In the genomic region with DNA sequence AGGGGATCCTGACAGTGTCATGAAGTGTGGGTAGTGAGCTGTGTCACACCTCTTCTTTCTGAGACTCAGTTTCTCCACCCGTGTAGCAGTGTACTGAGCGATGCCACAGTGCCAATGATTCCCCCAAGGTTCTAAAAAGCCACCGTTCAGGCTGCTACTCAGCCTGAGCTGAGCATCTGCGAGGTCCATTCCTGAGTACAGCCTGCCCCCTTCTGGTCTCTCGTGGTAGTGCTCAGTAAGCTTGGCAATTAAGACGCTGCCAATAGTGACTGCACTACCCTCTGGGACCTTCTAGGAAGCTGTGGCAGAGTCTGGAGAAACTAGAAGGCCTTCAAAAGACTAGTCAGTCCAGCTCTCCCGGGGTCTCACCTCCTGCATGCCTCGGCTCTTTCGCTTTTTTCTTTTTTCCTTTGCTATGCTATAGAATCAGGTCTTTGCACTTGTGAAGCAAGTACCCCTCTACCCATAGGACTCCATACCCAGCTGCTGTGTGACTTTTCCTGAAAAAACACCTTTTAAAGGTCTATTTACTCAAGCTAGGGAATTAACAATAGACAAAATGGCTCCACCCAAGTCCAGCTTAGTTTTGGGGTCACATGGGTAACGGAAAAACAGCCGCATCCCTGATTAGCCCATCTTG, we compare ENCODE assay signal across 8 mouse cellular contexts. TPM values are rescaled to one million over a fixed set of nuclear protein-coding genes. Genes with fewer than 3 reads are reported as not detected.
DNase-seq lines count a peak whose midpoint lies in the region; ATAC-seq and TF ChIP-seq lines count a peak whose summit lies in the region.

No protein-coding gene starts in this region.

- H3K27ac ChIP-seq in embryonic facial prominence, embryonic 11.5 days (replicated peaks; ENCODE audit: low read depth, low read length), result no peak overlapping the region
- no peak overlapping the region for H3K27ac ChIP-seq in heart, adult 2 months
- H3K27ac ChIP-seq in kidney, embryonic 14.5 days (ENCODE audit: low read depth, low read length), result no peak overlapping the region
- H3K27ac ChIP-seq in limb, embryonic 14.5 days (replicated peaks; ENCODE audit: low read depth, low read length), result no peak overlapping the region

- H3K79me2 ChIP-seq in heart, adult 2 months (replicated peaks; ENCODE audit: control insufficient read depth, insufficient read depth, low read length), result no peaks in the 10 kb centered on the region

- H3K36me3 ChIP-seq in embryonic facial prominence, embryonic 11.5 days (replicated peaks; ENCODE audit: control insufficient read depth, insufficient read depth, low read depth, low read length), result no peaks in the 10 kb centered on the region
- H3K36me3 ChIP-seq in heart, adult 2 months (ENCODE audit: control insufficient read depth, insufficient read depth, low read length), result no peaks in the 10 kb centered on the region
- H3K36me3 ChIP-seq in kidney, embryonic 14.5 days (ENCODE audit: control insufficient read depth, insufficient read depth, low read length), result no peaks in the 10 kb centered on the region
- no peaks in the 10 kb centered on the region for H3K36me3 ChIP-seq in limb, embryonic 14.5 days (ENCODE audit: control insufficient read depth, insufficient read depth, low read length)

- no peaks in the 10 kb centered on the region for H3K4me1 ChIP-seq in embryonic facial prominence, embryonic 11.5 days (ENCODE audit: control insufficient read depth, insufficient read depth, low read length)
- peaks cover 4% of the 10 kb centered on the region for H3K4me1 ChIP-seq in heart, adult 2 months (ENCODE audit: control insufficient read depth, insufficient read depth, low read length)
- H3K4me1 ChIP-seq in kidney, embryonic 14.5 days (ENCODE audit: control insufficient read depth, insufficient read depth, low read length), result 0 out of 2 replicates have a peak, but pooled peaks cover 2% of the 10 kb centered on the region
- H3K4me1 ChIP-seq in limb, embryonic 14.5 days (ENCODE audit: control insufficient read depth, insufficient read depth, low read length), result peaks cover 10% of the 10 kb centered on the region; the same call in 1 of the 2 replicates

- peak; percentile 55; the same call in 1 of the 2 replicates for ATAC-seq in embryonic facial prominence, embryonic 11.5 days (replicated peaks; ENCODE audit: insufficient number of reproducible peaks, low FRiP score, low TSS enrichment, low read depth)
- ATAC-seq in kidney, embryonic 14.5 days (ENCODE audit: low FRiP score, low TSS enrichment), result peak; percentile 61
- peak; percentile 47; the same call in 1 of the 2 replicates for ATAC-seq in limb, embryonic 14.5 days (ENCODE audit: low FRiP score, low read depth)
- peak; percentile 89 for ATAC-seq in monocyte, adult 5-6 weeks (replicated peaks; ENCODE audit: insufficient number of reproducible peaks, low FRiP score, low TSS enrichment, poor library complexity, severe bottlenecking)

- intact Hi-C loops in heart, adult 2 months (cut with DNase I), result loop anchor here (1.0 to 5.0 kb wide), 2 partner anchors 144 to 182 kb away; partner anchors contain the start of gene Slc36a1

- no peaks in the 10 kb centered on the region for H3K9me3 ChIP-seq in embryonic facial prominence, embryonic 11.5 days (replicated peaks; ENCODE audit: control insufficient read depth, low read length)
- no peaks in the 10 kb centered on the region for H3K9me3 ChIP-seq in kidney, embryonic 14.5 days (ENCODE audit: control insufficient read depth, low read length)
- no peaks in the 10 kb centered on the region for H3K9me3 ChIP-seq in limb, embryonic 14.5 days (ENCODE audit: control insufficient read depth, low read length)

- peak; percentile 82 to 96 for DNase-seq in adrenal gland, adult (ENCODE audit: inconsistent age in 2 of 2, low spot score in 1 of 2)
- DNase-seq in adrenal gland, adult 8-10 months, result no peak
- peak; percentile 93 for DNase-seq in embryonic facial prominence, embryonic 11.5 days (ENCODE audit: low spot score)
- peak; percentile 80 to 90 for DNase-seq in heart, adult 2 months
- DNase-seq in limb, embryonic 14.5 days (ENCODE audit: low spot score), result peak; percentile 92
- DNase-seq in spleen, postnatal 4 days (ENCODE audit: low spot score in 2 of 2), result peak; percentile 72 to 88

- peak; percentile 95 for TF ChIP-seq EP300 in heart, adult 2 months (IDR thresholded peaks at IDR 0.05; ENCODE audit: insufficient read depth, low read depth, low read length)

- no peak overlapping the region for H3K4me3 ChIP-seq in embryonic facial prominence, embryonic 11.5 days (ENCODE audit: low read depth, low read length)
- no peak overlapping the region for H3K4me3 ChIP-seq in heart, adult 2 months
- H3K4me3 ChIP-seq in kidney, embryonic 14.5 days (ENCODE audit: low read length), result no peak overlapping the region
- H3K4me3 ChIP-seq in limb, embryonic 14.5 days (replicated peaks; ENCODE audit: low read length), result no peak overlapping the region

- no peak overlapping the region for H3K9ac ChIP-seq in embryonic facial prominence, embryonic 11.5 days (replicated peaks; ENCODE audit: low read length)
- no peak overlapping the region for H3K9ac ChIP-seq in heart, adult 2 months (ENCODE audit: low read depth, low read length)
- H3K9ac ChIP-seq in kidney, embryonic 14.5 days (ENCODE audit: low read depth, low read length), result no peak overlapping the region
- no peak overlapping the region for H3K9ac ChIP-seq in limb, embryonic 14.5 days (ENCODE audit: low read depth, low read length, severe bottlenecking)

- TF ChIP-seq CTCF in heart, adult 2 months (IDR thresholded peaks at IDR 0.05), result peak; percentile 96

- TF ChIP-seq POLR2A in heart, adult 2 months (IDR thresholded peaks at IDR 0.05; ENCODE audit: insufficient read depth, low read depth, low read length), result no peak
- TF ChIP-seq POLR2A in limb, embryonic 14.5 days (IDR thresholded peaks at IDR 0.05; ENCODE audit: borderline replicate concordance, extremely low read depth, insufficient read depth, insufficient read length), result no peak

- WGBS in embryonic facial prominence, embryonic 11.5 days, result 13% methylated on average over 11 of the region's 11 CpGs
- 13% methylated on average over 11 of the region's 11 CpGs for WGBS in heart, adult 2 months
- 14% methylated on average over 11 of the region's 11 CpGs for WGBS in kidney, embryonic 14.5 days
- 15% methylated on average over 11 of the region's 11 CpGs for WGBS in limb, embryonic 14.5 days

- no peaks in the 10 kb centered on the region for H3K27me3 ChIP-seq in embryonic facial prominence, embryonic 11.5 days (ENCODE audit: control insufficient read depth, insufficient read depth, low read length)
- H3K27me3 ChIP-seq in heart, adult 2 months (ENCODE audit: control insufficient read depth, insufficient read depth, low read length), result no peaks in the 10 kb centered on the region
- H3K27me3 ChIP-seq in kidney, embryonic 14.5 days (ENCODE audit: control insufficient read depth, insufficient read depth, low read length), result no peaks in the 10 kb centered on the region
- no peaks in the 10 kb centered on the region for H3K27me3 ChIP-seq in limb, embryonic 14.5 days (ENCODE audit: control insufficient read depth, insufficient read depth, low read length)

- H3K4me2 ChIP-seq in embryonic facial prominence, embryonic 11.5 days (ENCODE audit: low read depth, low read length), result no peak overlapping the region
- no peak overlapping the region for H3K4me2 ChIP-seq in kidney, embryonic 14.5 days (replicated peaks; ENCODE audit: low read depth, low read length)
- H3K4me2 ChIP-seq in limb, embryonic 14.5 days (replicated peaks; ENCODE audit: low read depth, low read length, severe bottlenecking), result no peak overlapping the region

RNA-seq across cellular contexts. Expression of gene Sparc, which starts 36.4 kb away (rescaled TPM):
- total RNA-seq in adrenal gland, adult 8-10 months (2022), result 1,000 to 10,000 TPM; 1,201 to 2,025 (median 1,729) TPM
- 423 and 462 TPM in 2 replicates for polyA plus RNA-seq in embryonic facial prominence, embryonic 11.5 days (2014; fragmentation: Nextera tagmentation; extraction: Ambion mirVana)
- 100 to 1,000 TPM; 320 to 420 TPM for total RNA-seq in heart, adult 2 months (2021)
- 666 and 876 TPM in 2 replicates for polyA plus RNA-seq in heart, adult 2 months (2012; rRNA removed)
- 817 and 919 TPM in 2 replicates for polyA plus RNA-seq in kidney, embryonic 14.5 days (2014; fragmentation: Nextera tagmentation; extraction: Ambion mirVana)
- 1,741 and 2,064 TPM in 2 replicates for polyA plus RNA-seq in limb, embryonic 14.5 days (2012; rRNA removed)
- 2,065 and 2,257 TPM in 2 replicates for polyA plus RNA-seq in limb, embryonic 14.5 days (2014; fragmentation: Nextera tagmentation; extraction: Ambion mirVana)
- not detected in 3 replicates for total RNA-seq in monocyte, adult 5-6 weeks (2017)

RNA-seq across cellular contexts. Expression of gene Fat2, which starts 50.2 kb away (rescaled TPM):
- under 1 TPM; 0.03 to 0.08 (median 0.06) TPM for total RNA-seq in adrenal gland, adult 8-10 months (2022)
- 0.07 and 0.08 TPM in 2 replicates for polyA plus RNA-seq in embryonic facial prominence, embryonic 11.5 days (2014; fragmentation: Nextera tagmentation; extraction: Ambion mirVana)
- under 1 TPM; 0.03 to 0.09 TPM for total RNA-seq in heart, adult 2 months (2021)
- polyA plus RNA-seq in heart, adult 2 months (2012; rRNA removed), result 0.09 and 0.14 TPM in 2 replicates
- polyA plus RNA-seq in kidney, embryonic 14.5 days (2014; fragmentation: Nextera tagmentation; extraction: Ambion mirVana), result 0.04 and 0.16 TPM in 2 replicates
- polyA plus RNA-seq in limb, embryonic 14.5 days (2012; rRNA removed), result 1.3 TPM in 2 replicates
- 1.1 and 1.4 TPM in 2 replicates for polyA plus RNA-seq in limb, embryonic 14.5 days (2014; fragmentation: Nextera tagmentation; extraction: Ambion mirVana)
- total RNA-seq in monocyte, adult 5-6 weeks (2017), result not detected in 3 replicates
